Mouse (Mus musculus) E14TG2a.4 (cell line): ENCODE results near the gene Pllp.

Source experiments
- H3K27me3 ChIP-seq: 2 replicates; pipeline ENCODE4 v1.6.1; 2014; ENCODE audit warnings: low read length, control low read depth; ENCODE audit not compliant: insufficient read depth
- H3K36me3 ChIP-seq: 2 replicates; pipeline ENCODE4 v1.6.1; 2014; ENCODE audit warnings: low read length, control low read depth; ENCODE audit not compliant: insufficient read depth
- H3K4me1 ChIP-seq: replicated peaks from 2 replicates; pipeline ENCODE4 v1.6.1; 2014; ENCODE audit warnings: low read depth, low read length, control low read depth
- H3K4me3 ChIP-seq: replicated peaks from 2 replicates; pipeline ENCODE4 v1.5.1; 2014; ENCODE audit warnings: mild to moderate bottlenecking, low read length
- H3K9me3 ChIP-seq: 2 replicates; pipeline ENCODE4 v1.6.1; 2014; ENCODE audit warnings: low read length, control low read depth
- CTCF ChIP-seq: conservative IDR thresholded peaks from 2 replicates; pipeline ENCODE4 v1.5.1; 2014; ENCODE audit warnings: low read length
- NANOG ChIP-seq: IDR thresholded peaks from 2 replicates; pipeline ENCODE4 v1.6.1; 2014; ENCODE audit warnings: borderline replicate concordance, low read length, mixed read lengths
- POU5F1 ChIP-seq: IDR thresholded peaks from 2 replicates; pipeline ENCODE4 v1.6.1; 2014; ENCODE audit warnings: low read length, borderline replicate concordance

The Pllp gene

DNA sequence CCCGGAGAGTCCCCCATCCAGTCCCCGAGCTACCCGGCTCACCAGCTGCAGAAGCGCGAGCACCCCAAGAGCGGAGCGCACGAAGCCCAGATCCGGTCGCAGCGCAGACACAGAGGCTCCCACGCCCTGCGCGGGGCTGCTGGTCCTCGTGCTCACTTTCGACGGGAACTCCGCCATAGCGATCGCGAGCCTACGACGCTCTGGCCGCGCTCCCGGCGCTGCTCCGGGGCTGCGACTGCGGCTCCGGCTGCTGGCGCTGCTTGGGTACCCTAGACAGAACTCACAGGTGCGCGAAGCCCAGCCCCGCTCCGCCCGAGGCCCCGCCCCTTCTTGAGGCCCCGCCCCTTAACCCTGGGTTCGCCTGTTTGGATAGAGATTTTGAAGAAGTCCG lies at the start of gene Pllp:
Gene Pllp, minus strand, starts transcription at position 285 of the 391 bp plus-strand sequence.
- H3K27me3 ChIP-seq = peaks cover 61% of the 10 kb centered on the region
- peak within 1 kb of the TSS; percentile 90 for H3K4me3 ChIP-seq
- TF ChIP-seq NANOG = no peak
- no peak for TF ChIP-seq POU5F1
- TF ChIP-seq CTCF = no peak
- H3K4me1 ChIP-seq = peaks cover 40% of the 10 kb centered on the region
- no peaks in the 10 kb centered on the region for H3K9me3 ChIP-seq
- H3K36me3 ChIP-seq = no peaks in the 10 kb centered on the region

DNA sequence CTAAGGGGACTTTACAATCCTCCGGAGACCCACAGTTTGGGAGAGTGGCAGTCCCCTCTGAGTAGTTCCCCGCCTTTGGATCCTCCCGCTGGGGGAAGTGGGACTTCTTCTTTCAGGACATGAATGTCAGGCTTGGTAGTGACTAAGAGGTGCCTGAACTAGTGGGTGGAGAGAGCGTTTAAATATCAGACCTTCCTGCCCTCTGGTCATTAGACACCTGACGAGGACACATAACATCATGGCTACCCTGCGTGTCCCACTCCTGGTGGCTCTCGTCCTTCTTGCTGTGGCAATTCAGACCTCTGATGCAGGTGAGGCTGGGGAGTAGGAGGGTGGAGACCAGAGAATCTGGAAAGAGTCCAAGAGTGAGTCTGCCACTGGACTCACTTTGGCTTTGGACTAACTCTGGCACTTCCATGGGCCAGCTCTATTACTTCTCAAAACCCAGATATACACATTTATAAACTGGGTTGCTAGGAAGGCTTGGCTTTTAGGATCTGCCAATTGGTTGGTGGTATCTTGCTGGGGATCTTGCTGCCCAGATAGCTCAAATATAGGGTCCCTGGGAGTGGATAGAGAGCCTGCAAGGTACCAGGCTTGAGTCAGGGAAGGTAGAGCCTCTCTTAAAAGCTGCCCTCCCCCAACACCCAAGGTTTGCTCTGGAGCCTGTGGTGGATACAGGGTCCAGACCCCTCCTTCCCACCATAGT lies 49.6 kb upstream of the Pllp start, which contains the start of gene Ccl22:
Gene Ccl22, plus strand, starts transcription at position 115 of the 709 bp plus-strand sequence.
- peaks cover 28% of the 10 kb centered on the region for H3K27me3 ChIP-seq

DNA sequence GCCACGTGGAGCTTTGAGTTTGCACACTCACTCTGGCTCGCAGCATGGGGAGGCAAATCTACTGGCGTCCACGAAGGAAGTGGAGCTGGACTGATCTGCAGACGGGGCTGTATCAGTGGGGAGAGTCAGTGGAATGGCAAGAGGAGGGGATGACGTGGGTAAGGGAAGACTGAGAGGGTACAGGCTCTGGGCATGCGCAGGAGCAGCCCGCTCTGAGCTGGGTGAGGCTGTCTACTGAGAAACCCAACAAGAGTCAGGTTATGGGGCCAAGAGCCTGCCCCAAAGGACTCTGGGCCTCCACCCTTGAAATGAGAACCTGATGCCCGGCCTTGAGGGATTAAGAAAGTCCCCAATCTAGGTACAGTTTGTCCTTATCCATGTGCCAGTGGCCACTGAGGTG lies 48.9 kb upstream of the Pllp start:
- Histone ChIP-seq H3K9me3 (no peaks in the 10 kb centered on the region), H3K36me3 (no peaks in the 10 kb centered on the region), H3K4me3 (no peak overlapping the region), H3K4me1 (no peaks in the 10 kb centered on the region), H3K27me3 (peaks cover 24% of the 10 kb centered on the region)
- TF ChIP-seq POU5F1 (no peak), NANOG (no peak), CTCF (no peak)

More for the DNA sequence above, 49.6 kb upstream of the Pllp start, which contains the start of gene Ccl22:
- Histone ChIP-seq H3K4me1 (no peaks in the 10 kb centered on the region), H3K4me3 (no peak within 1 kb of the TSS), H3K36me3 (no peaks in the 10 kb centered on the region), H3K9me3 (no peaks in the 10 kb centered on the region)
- no peak for TF ChIP-seq NANOG
- TF ChIP-seq POU5F1 = no peak
- TF ChIP-seq CTCF = no peak

DNA sequence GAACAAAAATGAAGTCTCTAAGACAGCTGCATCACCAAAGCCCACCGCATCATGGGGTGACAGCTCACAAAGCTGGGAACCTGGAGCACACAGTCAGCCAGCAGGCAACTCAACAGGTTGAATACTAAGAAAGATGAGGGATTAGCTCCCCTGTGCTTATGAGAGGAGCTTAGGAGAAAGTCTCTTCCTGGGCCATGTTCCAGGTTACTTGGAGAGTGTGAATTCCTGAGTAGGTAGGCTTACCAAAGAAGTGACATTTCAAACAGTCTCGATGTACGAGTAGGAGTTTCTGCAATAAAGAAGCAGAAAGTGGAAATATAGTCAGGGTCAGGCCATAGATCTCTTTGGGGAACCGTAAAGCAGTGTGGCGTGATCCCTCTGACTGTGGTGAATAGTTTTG lies 48.4 kb upstream of the Pllp start:
- Histone ChIP-seq H3K36me3 (no peaks in the 10 kb centered on the region), H3K9me3 (no peaks in the 10 kb centered on the region), H3K27me3 (peaks cover 20% of the 10 kb centered on the region; the same call in 1 of the 2 replicates), H3K4me1 (no peaks in the 10 kb centered on the region), H3K4me3 (no peak overlapping the region)
- TF ChIP-seq NANOG = no peak
- TF ChIP-seq POU5F1 = no peak
- no peak for TF ChIP-seq CTCF

DNA sequence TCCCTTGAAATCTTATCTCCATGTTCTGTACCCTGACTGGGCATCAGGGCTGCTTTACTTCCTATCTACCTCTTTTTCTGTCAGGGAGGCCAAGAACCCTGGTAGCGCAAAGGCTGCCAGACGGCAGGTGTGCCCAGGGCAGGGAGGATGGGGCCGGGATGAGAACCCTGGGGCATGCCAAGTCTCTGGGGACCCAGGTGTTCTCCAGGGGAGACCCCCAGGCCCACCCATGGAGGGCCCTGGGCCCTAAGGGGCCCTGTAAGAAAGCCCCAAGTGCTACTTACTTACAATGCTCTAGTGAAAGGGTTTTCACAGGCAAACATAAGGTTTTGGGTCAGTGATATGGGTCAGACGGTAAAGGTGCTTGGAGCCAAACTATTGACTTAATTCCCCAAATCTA lies 45.6 kb upstream of the Pllp start:
- Histone ChIP-seq H3K27me3 (peaks cover 16% of the 10 kb centered on the region; the same call in 1 of the 2 replicates), H3K4me3 (no peak overlapping the region), H3K9me3 (no peaks in the 10 kb centered on the region), H3K36me3 (no peaks in the 10 kb centered on the region), H3K4me1 (no peaks in the 10 kb centered on the region)
- TF ChIP-seq CTCF (no peak), NANOG (no peak), POU5F1 (no peak)

DNA sequence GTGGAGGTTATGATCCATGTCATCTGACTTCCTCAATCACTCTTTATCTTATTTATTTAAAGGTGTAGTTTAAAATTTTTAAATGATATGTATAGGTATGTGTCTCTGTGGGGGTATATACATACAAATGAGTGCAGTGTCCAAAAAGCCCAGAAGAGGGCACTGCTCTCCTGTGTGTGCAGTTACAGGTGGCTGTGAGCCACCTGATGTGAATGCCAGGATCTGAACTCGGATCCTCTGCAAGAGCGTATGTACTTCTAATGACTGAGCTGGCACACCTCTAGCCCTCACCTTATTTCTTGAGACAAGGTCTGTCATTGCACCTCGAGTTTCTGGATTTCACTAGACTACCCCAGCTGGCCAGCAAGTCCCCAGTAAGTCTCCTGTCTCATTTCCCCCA lies 44.5 kb upstream of the Pllp start:
- Histone ChIP-seq H3K4me1 (no peaks in the 10 kb centered on the region), H3K27me3 (peaks cover 9% of the 10 kb centered on the region; the same call in 1 of the 2 replicates), H3K4me3 (no peak overlapping the region), H3K36me3 (no peaks in the 10 kb centered on the region), H3K9me3 (no peaks in the 10 kb centered on the region)
- TF ChIP-seq CTCF = peak; percentile 55
- TF ChIP-seq NANOG = no peak
- no peak for TF ChIP-seq POU5F1

DNA sequence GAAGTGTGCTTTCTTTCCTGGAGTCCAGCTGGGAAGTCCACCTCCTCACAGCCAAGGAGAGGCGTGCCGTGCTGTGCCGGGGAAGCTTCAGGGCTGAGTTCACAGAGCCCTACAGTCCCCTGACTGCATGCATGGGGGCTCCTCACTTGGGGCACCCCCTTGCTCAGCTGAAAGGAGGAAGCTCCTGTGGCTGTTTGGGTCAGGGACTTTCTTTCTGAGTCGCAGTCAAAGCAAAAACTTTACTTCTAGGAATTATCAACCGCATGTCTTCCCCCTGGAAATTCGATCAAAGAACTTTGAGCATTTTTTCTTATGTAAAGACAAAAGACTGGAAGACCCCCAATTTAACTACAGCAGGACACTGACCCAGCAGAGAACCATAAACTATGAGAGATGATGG lies 43.8 kb upstream of the Pllp start:
- H3K4me1 ChIP-seq = no peaks in the 10 kb centered on the region
- TF ChIP-seq CTCF = no peak
- TF ChIP-seq NANOG = no peak
- TF ChIP-seq POU5F1 = no peak
- no peaks in the 10 kb centered on the region for H3K36me3 ChIP-seq
- no peak overlapping the region for H3K4me3 ChIP-seq
- H3K27me3 ChIP-seq = 0 out of 2 replicates have a peak, but pooled peaks cover under 1% of the 10 kb centered on the region
- H3K9me3 ChIP-seq = no peaks in the 10 kb centered on the region

DNA sequence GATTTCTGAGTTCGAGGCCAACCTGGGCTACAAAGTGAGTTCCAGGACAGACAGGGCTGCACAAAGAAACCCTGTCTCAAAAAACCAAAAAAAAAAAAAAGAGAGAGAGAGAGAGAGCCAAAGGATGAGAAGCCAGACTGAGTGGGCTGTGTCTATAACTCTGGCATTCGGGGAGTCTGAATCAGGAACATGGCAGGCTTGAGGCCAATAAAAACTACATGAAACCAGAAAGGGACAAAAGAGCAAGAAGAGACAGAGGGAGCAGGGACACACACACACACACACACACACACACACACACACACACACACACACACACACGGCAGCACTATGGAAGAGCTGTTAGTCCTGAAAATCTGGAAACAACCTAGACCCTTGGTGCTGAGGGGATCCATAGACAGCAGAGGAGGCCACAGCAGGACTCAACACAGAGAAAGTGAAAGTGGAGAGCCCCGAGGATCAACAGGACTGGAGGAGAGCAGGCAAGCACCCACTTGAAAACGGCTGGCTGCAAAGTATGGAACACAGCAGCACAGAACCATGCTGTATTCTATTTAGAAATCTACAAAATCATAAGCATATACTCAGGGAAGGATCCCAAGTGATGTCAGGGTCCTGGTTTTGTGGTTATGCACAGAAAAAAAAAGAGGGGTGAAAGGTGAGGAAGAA lies 39.5 kb upstream of the Pllp start:
- H3K27me3 ChIP-seq = no peaks in the 10 kb centered on the region
- H3K4me1 ChIP-seq = no peaks in the 10 kb centered on the region
- no peaks in the 10 kb centered on the region for H3K36me3 ChIP-seq
- no peak overlapping the region for H3K4me3 ChIP-seq
- TF ChIP-seq POU5F1 = no peak
- no peak for TF ChIP-seq NANOG
- H3K9me3 ChIP-seq = no peaks in the 10 kb centered on the region
